In the genomic region with DNA sequence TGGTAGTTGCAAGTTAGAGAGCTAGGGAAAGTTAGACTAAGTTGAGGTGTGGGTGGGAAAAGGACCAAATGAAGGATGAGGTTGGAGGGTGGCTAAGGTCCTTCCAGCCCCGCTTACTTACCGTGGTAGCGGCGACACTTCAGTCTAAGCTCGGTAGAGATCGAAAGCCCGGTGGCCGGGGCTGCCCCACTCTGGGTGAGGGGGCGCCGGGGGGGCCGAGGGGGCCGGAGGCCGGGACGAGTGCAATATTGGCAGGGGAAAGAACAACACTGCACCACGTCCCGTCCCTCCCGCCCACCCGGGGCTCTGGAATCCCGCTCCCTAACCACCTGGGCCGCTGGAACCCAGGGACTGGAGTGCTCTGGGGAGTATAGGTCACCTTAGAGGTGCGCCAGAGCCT, we compare ENCODE assay signal across 8 mouse cellular contexts. TPM values are rescaled to one million over a fixed set of nuclear protein-coding genes. Genes with fewer than 3 reads are reported as not detected.
DNase-seq lines count a peak whose midpoint lies in the region; ATAC-seq and TF ChIP-seq lines count a peak whose summit lies in the region.

Gene Mtx1 (minus strand): TSS at position 189 of the 400 bp plus-strand sequence.

- no peak for DNase-seq in lung, postnatal 0 days (ENCODE audit: low spot score)
- no peak for DNase-seq in lung, postnatal 25 days (ENCODE audit: low spot score)
- DNase-seq in embryonic facial prominence, embryonic 10.5 days (ENCODE audit: low spot score), result no peak
- no peak for DNase-seq in left cerebral cortex, postnatal 14 days (ENCODE audit: low spot score in 2 of 2)
- no peak for DNase-seq in c-Kit-positive CD71-positive TER-119-positive erythroid progenitor cells, embryonic 14.5 days (ENCODE audit: low spot score)
- no peak for DNase-seq in ovary, postnatal 36 days (ENCODE audit: low spot score)

- intact Hi-C loops in left cerebral cortex, postnatal 14 days (cut with DNase I), result loop anchor here (10.0 kb wide), 1 partner anchor 548 kb away; the partner anchor contains the start of gene Ube2q1

- WGBS in lung, postnatal 0 days, result 6% methylated on average over 13 of the region's 21 CpGs
- WGBS in embryonic facial prominence, embryonic 10.5 days, result 2% methylated on average over 21 of the region's 21 CpGs
- WGBS in heart, embryonic 14.5 days, result 8% methylated on average over 21 of the region's 21 CpGs

- peak within 1 kb of the TSS; percentile 85 for H3K27ac ChIP-seq in lung, postnatal 0 days (ENCODE audit: low read length)
- peak within 1 kb of the TSS; percentile 93 for H3K27ac ChIP-seq in embryonic facial prominence, embryonic 10.5 days (replicated peaks)
- peak within 1 kb of the TSS; percentile 26 to 50; a peak in 2 of 4 replicates for H3K27ac ChIP-seq in heart, embryonic 14.5 days (replicated peaks in 1 of 2; ENCODE audit: control insufficient read depth in 1 of 2, insufficient read depth in 1 of 2, low read depth in 2 of 2, low read length in 2 of 2)

- ATAC-seq in lung, postnatal 0 days, result no peak
- no peak for ATAC-seq in heart, embryonic 14.5 days (ENCODE audit: insufficient number of reproducible peaks, insufficient read depth, low FRiP score, low read depth)

- no peaks in the 10 kb centered on the region for H3K79me2 ChIP-seq in myocyte (ENCODE audit: control insufficient read depth, insufficient read depth)

- no peaks in the 10 kb centered on the region for H3K36me3 ChIP-seq in lung, postnatal 0 days (ENCODE audit: insufficient read depth, low read length)
- H3K36me3 ChIP-seq in embryonic facial prominence, embryonic 10.5 days (replicated peaks), result peaks cover 37% of the 10 kb centered on the region
- H3K36me3 ChIP-seq in heart, embryonic 14.5 days (ENCODE audit: control insufficient read depth, insufficient read depth, low read length), result no peaks in the 10 kb centered on the region
- H3K36me3 ChIP-seq in myocyte (ENCODE audit: control insufficient read depth, insufficient read depth), result no peaks in the 10 kb centered on the region

- no peak within 1 kb of the TSS for H3ac ChIP-seq in myocyte (ENCODE audit: control insufficient read depth, insufficient read length)

- H3K27me3 ChIP-seq in lung, postnatal 0 days (replicated peaks; ENCODE audit: insufficient read depth, low read length), result no peaks in the 10 kb centered on the region
- H3K27me3 ChIP-seq in embryonic facial prominence, embryonic 10.5 days (replicated peaks; ENCODE audit: low read depth, poor library complexity, severe bottlenecking), result peaks cover 48% of the 10 kb centered on the region
- peaks cover 30% of the 10 kb centered on the region for H3K27me3 ChIP-seq in heart, embryonic 14.5 days (ENCODE audit: control insufficient read depth, insufficient read depth, low read length)
- H3K27me3 ChIP-seq in myocyte (ENCODE audit: control insufficient read depth, insufficient read depth, insufficient read length), result no peaks in the 10 kb centered on the region

- no peak for TF ChIP-seq POLR2A in myocyte (IDR thresholded peaks at IDR 0.05; ENCODE audit: insufficient read length, low read depth)

- no peaks in the 10 kb centered on the region for H3K9me3 ChIP-seq in lung, postnatal 0 days (ENCODE audit: low read length)
- H3K9me3 ChIP-seq in embryonic facial prominence, embryonic 10.5 days, result no peaks in the 10 kb centered on the region
- no peaks in the 10 kb centered on the region for H3K9me3 ChIP-seq in heart, embryonic 14.5 days (ENCODE audit: control insufficient read depth, low read length)

- H3K4me2 ChIP-seq in lung, postnatal 0 days (replicated peaks; ENCODE audit: low read depth, low read length), result peak within 1 kb of the TSS; percentile 69
- peak within 1 kb of the TSS; percentile 73 for H3K4me2 ChIP-seq in heart, embryonic 14.5 days (ENCODE audit: low read length)
- H3K4me2 ChIP-seq in myocyte (ENCODE audit: low read depth), result peak within 1 kb of the TSS; percentile 70

- TF ChIP-seq EP300 in lung, postnatal 0 days (IDR thresholded peaks at IDR 0.05), result no peak

- peaks cover 11% of the 10 kb centered on the region for H3K4me1 ChIP-seq in lung, postnatal 0 days (ENCODE audit: insufficient read depth, low read depth, low read length)
- H3K4me1 ChIP-seq in embryonic facial prominence, embryonic 10.5 days, result peaks cover 70% of the 10 kb centered on the region
- peaks cover 10 to 16% of the 10 kb centered on the region in 2 experiments for H3K4me1 ChIP-seq in heart, embryonic 14.5 days (ENCODE audit: control insufficient read depth in 2 of 2, insufficient read depth in 2 of 2, low read length in 2 of 2)

- no peak for TF ChIP-seq CTCF in lung, postnatal 0 days (IDR thresholded peaks at IDR 0.05)

- H3K4me3 ChIP-seq in lung, postnatal 0 days (ENCODE audit: low read depth, low read length), result peak within 1 kb of the TSS; percentile 36
- H3K4me3 ChIP-seq in embryonic facial prominence, embryonic 10.5 days, result peak within 1 kb of the TSS; percentile 78
- peak within 1 kb of the TSS; percentile 50 to 60 for H3K4me3 ChIP-seq in heart, embryonic 14.5 days (ENCODE audit: control insufficient read depth in 1 of 2, insufficient read depth in 1 of 2, low read depth in 1 of 2, low read length in 2 of 2)
- peak within 1 kb of the TSS; percentile 22 for H3K4me3 ChIP-seq in myocyte

- H3K9ac ChIP-seq in lung, postnatal 0 days (replicated peaks; ENCODE audit: low read depth), result no peak within 1 kb of the TSS; the same call in 1 of the 2 replicates
- H3K9ac ChIP-seq in heart, embryonic 14.5 days (ENCODE audit: low read length), result peak within 1 kb of the TSS; percentile 49

TF ChIP-seq in myocyte, 11 proteins besides CTCF, POLR2A, EP300 and RAD21:
- TF ChIP-seq USF1 (IDR thresholded peaks at IDR 0.05; ENCODE audit: low read depth), result no peak

RNA-seq across cellular contexts. Expression of gene Mtx1, which starts in this region (rescaled TPM):
- polyA plus RNA-seq in lung, postnatal 0 days (2015; fragmentation: Nextera tagmentation; extraction: Ambion mirVana), result 99.3 and 116 TPM in 2 replicates
- 248 and 258 TPM in 2 replicates for polyA plus RNA-seq in embryonic facial prominence, embryonic 10.5 days (2016; fragmentation: Nextera tagmentation; extraction: Ambion mirVana)
- polyA plus RNA-seq in heart, embryonic 14.5 days (2014; fragmentation: Nextera tagmentation; extraction: Ambion mirVana), result 93.6 and 102 TPM in 2 replicates
- total RNA-seq in left cerebral cortex, postnatal 14 days (2021), result 100 to 1,000 TPM in 1 of 2 experiments, 10 to 100 TPM in 1; 96.9 to 107 TPM
- polyA plus RNA-seq in myocyte (2012; fragmentation: generic; extraction: Trizol), result 114 TPM

Comparison
In these comparisons a context has a peak if more than half of its experiments do, and no peak if none do; other contexts are left out.
1. H3K27ac ChIP-seq: peak in every context shown above with its lines; median percentile 93 in embryonic facial prominence, embryonic 10.5 days; 85 in lung, postnatal 0 days; 38 in heart, embryonic 14.5 days.
2. H3K4me3 ChIP-seq: peak in every context shown above with its lines; median percentile 78 in embryonic facial prominence, embryonic 10.5 days; 55 in heart, embryonic 14.5 days; 36 in lung, postnatal 0 days; 22 in myocyte.